26 mouse cellular contexts compared by ENCODE assay signal in genomic region chr12:113210586-113211378, GRCm38 (mm10). TPM values are rescaled to one million over a fixed set of nuclear protein-coding genes. Genes with fewer than 3 reads are reported as not detected.
A peak's percentile ranks its signal among the peaks of the same experiment; 100 is the strongest.
DNase-seq lines count a peak whose midpoint lies in the region; TF ChIP-seq lines count a peak whose summit lies in the region.
"Had no signal": no experiment of that assay in that cellular context is flagged by ENCODE, and none has a peak within 500 bp of the region (broad histone marks: within the 10 kb centered on the region; RNA-seq: fewer than 3 reads in every experiment).

No protein-coding gene starts in this region.

- peak; percentile 50 to 56 for DNase-seq in adrenal gland, postnatal 36 days
- DNase-seq in adrenal gland, adult 8-10 months = no peak
- DNase-seq in urinary bladder, postnatal 14 days (ENCODE audit: low spot score) = peak; percentile 43
- no peak for DNase-seq in urinary bladder, adult 2 months (ENCODE audit: low spot score)
- DNase-seq in layer of hippocampus, adult 9-11 months = no peak
- DNase-seq in lung, adult 2 months = no peak
- DNase-seq: cerebellum, adult 8-10 months; cerebellum, postnatal 36 days; embryo, embryonic 11 days; gastrocnemius, postnatal 14 days; kidney, adult 11 months; kidney, postnatal 36 days; liver; liver, postnatal 0 days; lung, postnatal 10 days; thymus, adult 18-20 months; thymus, postnatal 4 days had no signal

- H3K4me3 ChIP-seq in bone marrow macrophage, adult 2 months (ENCODE audit: insufficient read depth, low read length) = no peak overlapping the region
- no peak overlapping the region for H3K4me3 ChIP-seq in lung, adult 2 months (replicated peaks; ENCODE audit: extremely low read depth, low read depth, low read length)
- H3K4me3 ChIP-seq: embryonic facial prominence, embryonic 13.5 days; erythroblast, embryonic 14.5 days; forebrain, embryonic 15.5 days; heart, adult 2 months; heart, embryonic 13.5 days; hindbrain, embryonic 12.5 days; kidney, embryonic 15.5 days; midbrain, embryonic 13.5 days had no signal

- TF ChIP-seq CTCF in bone marrow macrophage, adult 2 months (IDR thresholded peaks at IDR 0.05; ENCODE audit: low read depth, low read length) = no peak
- no peak for TF ChIP-seq CTCF in lung, adult 2 months (IDR thresholded peaks at IDR 0.05; ENCODE audit: insufficient read depth, low read length)

- H3K4me1 ChIP-seq in bone marrow macrophage, adult 2 months (ENCODE audit: control insufficient read depth, insufficient read depth, low read length) = peaks cover 14% of the 10 kb centered on the region
- H3K4me1 ChIP-seq in lung, adult 2 months (ENCODE audit: control insufficient read depth, insufficient read depth, low read length) = no peaks in the 10 kb centered on the region
- H3K4me1 ChIP-seq: embryonic facial prominence, embryonic 13.5 days; forebrain, embryonic 15.5 days; heart, embryonic 13.5 days; hindbrain, embryonic 12.5 days; kidney, embryonic 15.5 days; midbrain, embryonic 13.5 days had no signal

- TF ChIP-seq POLR2A in bone marrow macrophage, adult 2 months (IDR thresholded peaks at IDR 0.05; ENCODE audit: borderline replicate concordance, low read depth, low read length) = no peak
- TF ChIP-seq POLR2A in lung, adult 2 months (IDR thresholded peaks at IDR 0.05; ENCODE audit: borderline replicate concordance, extremely low read depth, low read depth, low read length) = no peak

- H3K27ac ChIP-seq in bone marrow macrophage, adult 2 months (ENCODE audit: insufficient read depth, low read depth, low read length) = peak overlapping the region; percentile 36
- H3K27ac ChIP-seq: embryonic facial prominence, embryonic 13.5 days; forebrain, embryonic 15.5 days; heart, adult 2 months; heart, embryonic 13.5 days; hindbrain, embryonic 12.5 days; kidney, embryonic 15.5 days; midbrain, embryonic 13.5 days had no signal

- 75% methylated on average over 17 of the region's 17 CpGs for WGBS in lung, adult 2 months

RNA-seq across cellular contexts. Expression of gene Tmem121, which starts 25.1 kb away (rescaled TPM):
- 1 to 10 TPM; 4.5 to 7.4 TPM for total RNA-seq in adrenal gland, postnatal 36 days (2021)
- 10 to 100 TPM in 2 of 4 experiments, 1 to 10 TPM in 2; 5.1 to 13.1 (median 8.4) TPM for total RNA-seq in adrenal gland, adult 8-10 months (2022)
- polyA plus RNA-seq in urinary bladder, adult 2 months (2012; rRNA removed) = 0.69 and 0.98 TPM in 2 replicates
- polyA plus RNA-seq in bone marrow macrophage, adult 2 months (2012; ENCODE audit: insufficient read depth, insufficient read length, missing spikeins) = not detected in 2 replicates
- 0.52 and 0.60 TPM in 2 replicates for polyA plus RNA-seq in lung, adult 2 months (2012; rRNA removed)
- polyA plus RNA-seq: erythroblast, embryonic 14.5 days; heart, adult 2 months had no signal

RNA-seq across cellular contexts. Expression of gene Tedc1, which starts 54.6 kb away (rescaled TPM):
- 1 to 10 TPM; 1.7 TPM for total RNA-seq in adrenal gland, postnatal 36 days (2021)
- total RNA-seq in adrenal gland, adult 8-10 months (2022) = 1 to 10 TPM in 3 of 4 experiments, under 1 TPM in 1; 0.87 to 1.8 (median 1.5) TPM
- polyA plus RNA-seq in urinary bladder, adult 2 months (2012; rRNA removed) = 1.3 TPM in 2 replicates
- polyA plus RNA-seq in bone marrow macrophage, adult 2 months (2012; ENCODE audit: insufficient read depth, insufficient read length, missing spikeins) = 7.1 and 8.7 TPM in 2 replicates
- polyA plus RNA-seq in lung, adult 2 months (2012; rRNA removed) = 2.9 and 4.2 TPM in 2 replicates

Comparison
In these comparisons a context has a peak if more than half of its experiments do, and no peak if none do; other contexts are left out.
1. DNase-seq: peak in adrenal gland, postnatal 36 days (2 of 2) and urinary bladder, postnatal 14 days (single experiment); none in adrenal gland, adult 8-10 months (single experiment), urinary bladder, adult 2 months (single experiment), layer of hippocampus, adult 9-11 months (single experiment) and lung, adult 2 months (single experiment).